Mouse (Mus musculus) C2C12 (cell line): ENCODE measurements around the gene Olfr791.

Source experiments
- CEBPB ChIP-seq: IDR thresholded peaks from one replicate; pipeline ENCODE4 v1.6.1; 2011; ENCODE audit warnings: low read depth, mild to moderate bottlenecking, control low read depth, moderate library complexity
- CTCF ChIP-seq: IDR thresholded peaks from one replicate; pipeline ENCODE4 v1.5.1; 2011; ENCODE audit not compliant: control insufficient read depth, insufficient read depth, insufficient read length
- FOSL1 ChIP-seq: IDR thresholded peaks from one replicate; pipeline ENCODE4 v1.8.0; 2011; ENCODE audit warnings: mild to moderate bottlenecking, low read length; ENCODE audit not compliant: poor library complexity, insufficient read depth, severe bottlenecking
- MAX ChIP-seq: IDR thresholded peaks from one replicate; pipeline ENCODE4 v1.6.1; 2011; ENCODE audit warnings: mild to moderate bottlenecking, control low read depth
- MYOD1 ChIP-seq: IDR thresholded peaks from one replicate; pipeline ENCODE4 v1.6.1; 2011; ENCODE audit warnings: low read depth; ENCODE audit not compliant: control insufficient read depth, insufficient read length
- USF1 ChIP-seq: IDR thresholded peaks from one replicate; pipeline ENCODE4 v1.6.1; 2011; ENCODE audit warnings: low read depth, mild to moderate bottlenecking, control low read depth, moderate library complexity

DNA sequence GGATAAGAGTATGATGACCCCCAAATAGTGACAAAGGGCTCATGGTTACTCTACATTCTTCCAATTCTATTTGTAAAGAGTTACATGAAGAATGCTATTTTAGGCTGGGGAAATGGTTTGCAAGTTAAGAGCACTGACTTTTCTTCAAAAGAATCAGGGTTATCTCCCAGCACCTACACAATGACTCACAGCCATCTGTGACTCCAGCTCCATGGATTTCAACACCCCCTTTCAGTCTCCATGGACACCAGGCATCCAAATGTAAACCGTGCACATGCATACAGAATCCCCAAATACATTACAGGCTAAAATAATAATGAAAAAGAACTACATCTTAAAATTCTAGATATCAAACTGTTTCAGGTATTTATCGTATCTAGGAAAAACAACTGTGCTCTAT lies 31.5 kb upstream of the Olfr791 start:
- TF ChIP-seq CTCF (no peak), MAX (no peak), FOSL1 (no peak), MYOD1 (no peak), USF1 (no peak), CEBPB (no peak)
